Mouse (Mus musculus): ENCODE results near the gene Nop16. TPM values are rescaled to one million over a fixed set of nuclear protein-coding genes. Genes with fewer than 3 reads are reported as not detected.

The Nop16 gene
- total RNA-seq, 2 experiments from 2014 or later = 30.8 to 36.3 TPM

- DNase-seq = no peak
- intact Hi-C loops (cut with DNase I) = no loop called here
Measured at GRCm38 (mm10) chr13:54596870-54597269, 7.0 kb upstream of the Nop16 start.

DNA sequence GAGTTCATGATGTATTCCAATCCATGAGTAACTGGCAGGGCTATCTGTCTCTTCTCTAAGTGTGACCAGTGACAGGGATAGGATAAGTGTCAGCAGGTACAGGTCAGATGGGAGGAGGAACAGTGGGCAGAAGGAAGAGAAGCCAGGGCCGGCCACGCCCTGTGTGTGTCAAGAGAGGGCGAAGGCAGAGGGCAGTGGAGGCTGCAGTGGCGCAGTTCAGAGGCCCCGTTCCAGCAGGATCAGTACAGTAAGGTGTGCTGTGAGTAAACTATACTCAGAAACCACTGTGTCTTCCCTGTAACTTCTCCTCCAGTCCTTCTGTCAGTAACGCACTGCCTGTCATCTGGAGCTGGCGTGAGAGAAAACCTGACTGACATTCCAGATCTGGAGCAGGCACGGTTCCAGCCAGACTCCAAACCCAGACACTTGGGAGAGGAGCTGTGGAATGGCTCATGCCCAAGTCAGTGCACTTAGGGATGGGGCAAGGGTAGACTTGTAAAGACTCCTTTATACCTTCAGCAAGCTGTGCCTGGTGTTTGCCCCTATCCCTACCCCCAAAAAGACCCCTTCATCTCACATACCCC is 6.3 kb upstream of the Nop16 start:
- intact Hi-C loops (cut with DNase I) = no loop called here
- no peak for DNase-seq

- no peak for DNase-seq
- intact Hi-C loops (cut with DNase I) = no loop called here
Measured at GRCm38 (mm10) chr13:54593617-54594016, 3.7 kb upstream of the Nop16 start.

DNA sequence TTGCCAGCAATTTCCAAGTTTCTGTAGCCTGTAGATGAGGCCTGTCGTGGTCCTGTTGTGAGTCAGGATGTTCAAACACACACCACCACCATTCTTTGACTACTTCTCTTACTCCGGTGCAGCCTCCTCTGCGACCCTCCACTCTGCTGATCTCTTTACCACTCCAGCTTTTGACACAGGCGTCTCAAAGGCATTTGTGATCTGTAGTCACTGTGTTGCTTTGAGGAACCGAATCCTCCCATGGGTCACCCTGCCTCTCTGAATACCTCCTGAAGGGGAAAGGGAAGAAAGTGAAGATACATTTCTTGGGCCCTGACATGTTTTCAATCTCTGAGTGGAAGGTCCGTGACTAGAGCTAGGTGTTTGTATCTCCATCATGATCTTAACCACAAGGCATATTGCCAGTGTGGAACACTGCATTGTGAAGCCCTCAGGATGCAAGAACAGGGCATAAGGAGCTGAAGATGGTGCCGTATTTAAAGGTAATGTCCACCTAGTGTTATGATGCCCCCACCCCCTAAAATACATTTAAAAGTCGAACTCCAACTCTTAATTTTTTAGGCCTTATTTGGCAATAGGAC is 2.0 kb upstream of the Nop16 start:
- intact Hi-C loops (cut with DNase I) = no loop called here
- no peak for DNase-seq

DNA sequence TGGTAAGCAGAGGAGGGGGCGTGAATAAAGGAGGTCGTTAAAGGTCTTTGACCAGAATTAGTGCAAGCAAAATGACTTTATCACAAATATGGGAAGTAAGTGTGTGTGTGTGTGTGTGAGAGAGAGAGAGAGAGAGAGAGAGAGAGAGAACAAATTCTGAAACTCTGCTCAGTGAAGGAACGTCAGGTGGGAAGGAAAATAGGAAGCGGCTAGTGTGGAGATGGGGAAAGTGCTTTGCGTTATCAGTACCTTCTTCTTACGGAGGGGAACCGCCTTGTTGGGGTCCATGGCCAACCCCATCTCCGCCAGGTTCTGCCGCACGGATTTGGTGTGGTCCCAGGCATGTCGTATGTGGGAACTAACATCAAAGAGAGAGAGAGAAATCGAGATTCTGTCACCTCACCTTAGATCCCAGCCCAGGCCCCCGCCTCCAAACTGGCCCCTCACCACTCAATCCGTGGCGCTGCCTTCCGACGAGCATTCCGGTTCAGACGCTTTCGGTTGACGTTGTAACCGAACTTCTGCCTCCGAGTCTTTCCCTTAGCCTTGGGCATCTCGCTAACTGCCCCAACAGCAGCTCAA is 385 bp downstream of the Nop16 start:
- DNase-seq = no peak
- intact Hi-C loops (cut with DNase I) = no loop called here

DNA sequence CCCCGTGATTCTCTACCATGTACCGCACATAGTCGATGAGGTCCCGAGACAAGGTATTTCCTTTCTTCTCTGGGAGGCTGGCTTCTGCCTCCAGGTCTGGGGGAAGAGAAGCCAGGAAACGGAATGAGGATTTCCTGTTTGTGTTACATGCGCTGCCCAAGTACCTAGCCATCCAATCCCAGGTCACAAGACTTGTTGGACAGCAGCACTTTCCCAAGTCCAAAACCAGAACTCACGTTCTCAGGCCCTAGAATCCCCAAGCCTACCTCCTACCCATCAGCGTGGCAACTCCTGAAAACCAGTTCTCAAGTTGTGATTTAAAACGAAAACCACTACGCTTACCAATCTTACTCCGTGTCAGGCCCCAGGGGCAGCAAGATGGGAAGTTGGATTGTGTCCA is 4.1 kb downstream of the Nop16 start:
- no peak for DNase-seq
- intact Hi-C loops (cut with DNase I) = no loop called here

- DNase-seq = no peak
- intact Hi-C loops (cut with DNase I) = no loop called here
Measured at GRCm38 (mm10) chr13:54582860-54583259, 7.0 kb downstream of the Nop16 start.

DNA sequence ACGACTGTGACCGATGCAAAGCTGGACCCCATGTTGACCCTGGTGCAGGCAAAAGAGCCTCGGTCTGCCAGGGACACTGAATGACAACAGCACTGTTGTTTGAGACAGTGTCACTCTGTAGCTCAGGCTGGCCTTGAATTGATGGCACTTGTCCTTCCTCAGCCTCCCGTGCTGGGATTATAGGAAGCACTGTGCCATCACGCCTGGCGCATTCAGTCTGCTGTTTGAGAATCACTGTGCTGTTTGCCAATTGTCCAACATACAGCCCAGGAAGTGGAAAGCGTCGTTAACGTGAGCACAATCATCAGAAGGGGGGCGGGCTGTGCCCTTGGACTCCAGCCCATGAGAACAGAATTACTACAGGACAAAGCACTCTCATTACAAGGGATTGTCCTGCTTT is 7.8 kb downstream of the Nop16 start:
- DNase-seq = no peak

GRCm38 (mm10) chr13:54581385-54581784 is 8.5 kb downstream of the Nop16 start:
- no peak for DNase-seq
- intact Hi-C loops (cut with DNase I) = no loop called here

More for the DNA sequence above, 7.8 kb downstream of the Nop16 start:
- intact Hi-C loops (cut with DNase I) = no loop called here

DNA sequence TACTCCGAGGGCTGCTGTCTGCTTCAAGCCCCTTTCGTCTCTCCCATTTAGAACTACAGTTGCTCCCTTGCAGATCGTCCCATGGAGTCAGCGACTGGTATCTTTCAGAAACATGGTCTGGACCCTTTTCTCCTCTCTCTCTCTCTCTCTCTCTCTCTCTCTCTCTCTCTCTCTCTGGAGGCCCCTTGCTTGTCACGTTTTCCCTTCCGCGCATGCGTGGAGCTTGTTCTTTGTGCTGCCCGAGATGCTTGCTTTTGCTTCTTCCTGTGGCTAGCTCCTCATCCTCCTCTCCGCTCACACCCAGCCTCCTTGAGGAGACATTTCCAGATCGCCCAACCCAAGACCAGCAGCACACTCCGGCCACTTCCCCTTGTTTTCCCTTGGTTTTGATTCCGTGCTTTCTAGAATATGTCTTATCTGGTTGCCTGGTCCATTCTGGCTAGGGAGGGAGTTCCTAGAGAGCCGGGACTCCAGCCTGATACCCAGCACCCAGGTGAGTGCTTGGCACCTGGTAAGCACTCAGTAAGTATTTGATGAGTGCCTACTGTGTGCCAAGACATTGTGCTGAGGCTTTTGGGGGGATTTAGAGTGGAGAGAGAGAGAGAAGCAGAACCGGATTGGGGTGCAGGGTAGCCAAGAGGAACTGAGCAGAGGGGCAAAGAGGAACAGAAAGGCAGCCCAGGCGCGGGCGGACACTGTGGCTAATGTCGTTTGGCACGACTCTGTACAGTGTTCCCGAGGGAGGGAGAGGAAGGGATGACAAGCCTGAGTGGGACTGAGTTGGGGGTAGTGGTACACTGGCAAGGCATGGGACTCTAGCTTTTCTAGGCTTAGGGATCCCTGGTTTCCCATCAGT is 12.0 kb downstream of the Nop16 start:
- intact Hi-C loops (cut with DNase I) = no loop called here
- DNase-seq = no peak

GRCm38 (mm10) chr13:54575489-54575888 is 14.4 kb downstream of the Nop16 start:
- no peak for DNase-seq
- intact Hi-C loops (cut with DNase I) = no loop called here

DNA sequence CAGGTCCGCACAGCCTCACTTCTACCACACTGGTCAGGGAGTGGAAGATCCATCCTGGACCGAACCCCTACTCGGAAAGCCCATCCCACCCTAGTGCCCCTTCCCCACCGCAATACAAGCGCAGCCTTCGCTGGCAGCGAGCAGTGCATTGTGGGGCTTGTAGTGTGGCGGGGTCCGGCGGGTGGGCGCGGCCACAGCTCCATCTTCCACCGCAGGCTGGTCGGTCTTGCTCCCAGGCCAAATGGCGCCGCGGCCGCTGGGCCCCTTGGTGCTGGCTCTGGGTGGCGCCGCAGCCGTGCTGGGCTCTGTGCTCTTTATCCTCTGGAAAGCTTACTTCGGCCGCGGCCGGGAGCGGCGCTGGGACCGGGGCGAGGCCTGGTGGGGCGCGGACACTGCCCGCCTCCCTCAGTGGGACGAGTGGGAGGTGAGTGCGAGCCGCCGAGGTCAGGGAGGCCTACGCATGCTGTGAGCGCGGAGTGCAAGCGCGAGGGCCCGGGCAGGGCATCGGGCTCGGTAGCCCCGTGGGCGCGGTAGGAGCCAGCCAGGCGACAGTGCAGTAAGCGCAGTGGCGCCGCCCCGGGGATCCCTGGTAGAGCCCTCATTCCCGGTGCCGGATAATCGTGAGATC is 14.9 kb downstream of the Nop16 start, which contains the start of gene Arl10:
TSS of gene Arl10 (plus strand) at position 162 of the 628 bp plus-strand sequence.
- intact Hi-C loops (cut with DNase I) = no loop called here
- peak; percentile 85 for DNase-seq

- intact Hi-C loops (cut with DNase I) = no loop called here
- no peak for DNase-seq
Measured at GRCm38 (mm10) chr13:54572621-54573020, 17.3 kb downstream of the Nop16 start.

DNA sequence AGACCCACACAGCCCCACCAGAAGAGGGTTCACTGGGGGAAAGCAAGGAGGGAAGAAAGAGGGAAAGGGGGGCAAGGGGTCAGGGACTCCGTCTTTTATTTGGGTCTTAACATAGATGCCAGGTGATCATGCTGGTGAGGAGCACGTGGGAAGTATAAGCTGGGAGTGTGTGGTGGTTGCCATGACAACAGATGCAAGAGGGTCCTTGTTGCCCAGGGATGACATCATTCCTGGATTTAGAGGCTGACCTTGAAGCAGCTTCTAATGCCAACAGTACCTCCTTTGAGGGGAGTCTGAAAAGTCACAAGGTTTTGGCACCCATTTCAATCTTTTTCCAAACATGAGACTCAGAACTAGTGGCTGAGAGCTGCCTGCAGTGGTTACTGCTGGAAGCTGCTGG is 18.3 kb downstream of the Nop16 start:
- DNase-seq = no peak

DNA sequence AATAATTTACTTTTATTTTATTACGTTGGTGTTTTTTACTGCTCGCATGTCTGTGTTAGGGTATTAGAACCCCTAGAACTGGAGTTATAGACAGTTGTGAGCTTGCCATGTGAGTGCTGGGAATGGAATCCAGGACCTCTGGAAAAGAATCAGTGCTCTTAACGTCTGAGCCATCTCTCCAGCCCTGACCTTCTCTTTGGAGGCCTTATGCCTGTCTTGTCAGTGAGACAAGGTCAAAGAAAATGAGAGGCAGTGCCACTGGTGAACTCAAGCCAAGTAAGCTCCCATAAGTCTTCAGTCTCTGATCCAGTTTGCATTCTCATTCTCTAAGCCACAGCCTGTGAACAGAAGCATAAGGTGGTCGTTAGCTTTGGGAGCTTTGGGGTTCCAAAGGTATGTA is 19.2 kb downstream of the Nop16 start:
- intact Hi-C loops (cut with DNase I) = no loop called here
- no peak for DNase-seq

More for the DNA sequence above, 18.3 kb downstream of the Nop16 start:
- intact Hi-C loops (cut with DNase I) = no loop called here

- no peak for DNase-seq
- intact Hi-C loops (cut with DNase I) = loop anchor here (10.0 kb wide), 1 partner anchor 104 kb away; the partner anchor contains the start of gene Thoc3
Measured at GRCm38 (mm10) chr13:54569282-54569681, 20.6 kb downstream of the Nop16 start.

DNA sequence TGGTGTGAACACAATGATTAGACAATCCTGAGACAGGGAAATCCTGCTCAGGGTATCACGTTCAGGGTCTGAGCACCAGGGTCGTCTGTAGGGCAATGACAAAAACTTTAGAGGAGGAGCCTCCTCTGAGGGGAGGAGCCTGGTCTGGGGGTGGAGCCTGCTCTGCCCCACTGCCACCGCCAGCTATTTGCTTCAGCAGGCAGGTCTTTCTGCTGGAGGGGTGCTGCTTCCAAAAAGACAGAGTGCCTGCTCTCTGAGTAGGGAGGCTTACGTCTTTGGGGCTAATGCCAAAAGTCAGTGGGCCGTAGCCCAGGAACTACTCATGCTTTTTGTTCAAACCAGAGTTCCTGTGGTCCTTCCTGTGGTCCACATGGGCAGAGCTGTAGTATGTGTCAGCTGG is 21.5 kb downstream of the Nop16 start:
- intact Hi-C loops (cut with DNase I) = loop anchor here (10.0 kb wide), 1 partner anchor 104 kb away; the partner anchor contains the start of gene Thoc3
- no peak for DNase-seq

- intact Hi-C loops (cut with DNase I) = loop anchor here (10.0 kb wide), 1 partner anchor 101 kb away; the partner anchor contains the start of gene Thoc3
- DNase-seq = peak; percentile 61
Measured at GRCm38 (mm10) chr13:54565594-54566345, 24.1 kb downstream of the Nop16 start.

DNA sequence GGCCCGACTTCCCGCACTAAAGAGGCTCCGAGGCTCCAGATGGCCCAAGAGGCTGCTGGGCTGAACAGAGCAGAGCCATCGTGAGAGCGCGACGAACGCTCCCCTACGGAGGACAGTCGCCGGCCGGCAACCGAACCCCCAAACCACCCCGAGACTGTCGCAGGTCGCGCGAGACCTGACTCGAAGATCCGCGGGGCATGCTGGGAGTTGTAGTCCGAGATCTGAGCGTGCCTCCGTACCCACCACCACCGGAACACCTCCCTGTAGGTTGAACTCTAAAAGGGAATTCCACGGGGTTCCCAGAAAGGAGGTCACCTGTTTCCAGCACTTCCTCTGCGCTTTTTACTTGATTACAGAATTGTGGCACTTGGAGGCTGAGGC is 24.7 kb downstream of the Nop16 start, which contains the start of gene 4833439L19Rik:
TSS of gene 4833439L19Rik (minus strand) at position 235 of the 381 bp plus-strand sequence.
- intact Hi-C loops (cut with DNase I) = loop anchor here (10.0 kb wide), 1 partner anchor 100 kb away; the partner anchor contains the start of gene Thoc3
- peak; percentile 95 for DNase-seq

Data from left cerebral cortex, postnatal 4 days (tissue).